Mouse (Mus musculus): ENCODE measurements around the gene Anapc11. TPM values are rescaled to one million over a fixed set of nuclear protein-coding genes. Genes with fewer than 3 reads are reported as not detected.
"Not testable (repeated sequence)": the region's sequence is repeated elsewhere in the genome, so short reads cannot be mapped to it uniquely, and the experiment has no call there.

The Anapc11 gene
- total RNA-seq, 2 experiments from 2014 or later = 25.7 to 67.6 TPM

DNA sequence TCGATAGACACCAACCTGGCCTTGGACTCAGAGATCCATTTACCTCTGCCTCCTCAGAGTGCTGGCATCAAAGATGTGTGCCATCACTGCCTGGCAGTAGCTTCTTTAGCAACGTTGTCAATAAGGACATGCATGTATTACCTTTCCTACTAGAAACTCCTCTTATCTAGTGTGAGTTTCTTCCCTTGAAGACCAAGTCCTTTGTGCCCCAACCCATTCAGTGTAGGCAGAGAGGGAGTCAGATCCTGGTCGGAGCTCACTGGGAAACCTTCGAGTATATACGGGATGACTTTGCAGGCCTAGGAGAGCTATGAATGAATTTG, 24.0 kb upstream of the Anapc11 start:
- no peak for ATAC-seq (replicated peaks; ENCODE audit: poor library complexity)

GRCm38 (mm10) chr11:120575046-120575445, 23.2 kb upstream of the Anapc11 start:
- ATAC-seq (replicated peaks; ENCODE audit: poor library complexity) = no peak

GRCm38 (mm10) chr11:120575940-120576339, 22.3 kb upstream of the Anapc11 start:
- ATAC-seq (replicated peaks; ENCODE audit: poor library complexity) = no peak

- no peak for ATAC-seq (replicated peaks; ENCODE audit: poor library complexity)
Observed at GRCm38 (mm10) chr11:120576365-120576981, 21.7 kb upstream of the Anapc11 start.

GRCm38 (mm10) chr11:120577211-120578023, 20.8 kb upstream of the Anapc11 start:
- ATAC-seq (replicated peaks; ENCODE audit: poor library complexity) = no peak

DNA sequence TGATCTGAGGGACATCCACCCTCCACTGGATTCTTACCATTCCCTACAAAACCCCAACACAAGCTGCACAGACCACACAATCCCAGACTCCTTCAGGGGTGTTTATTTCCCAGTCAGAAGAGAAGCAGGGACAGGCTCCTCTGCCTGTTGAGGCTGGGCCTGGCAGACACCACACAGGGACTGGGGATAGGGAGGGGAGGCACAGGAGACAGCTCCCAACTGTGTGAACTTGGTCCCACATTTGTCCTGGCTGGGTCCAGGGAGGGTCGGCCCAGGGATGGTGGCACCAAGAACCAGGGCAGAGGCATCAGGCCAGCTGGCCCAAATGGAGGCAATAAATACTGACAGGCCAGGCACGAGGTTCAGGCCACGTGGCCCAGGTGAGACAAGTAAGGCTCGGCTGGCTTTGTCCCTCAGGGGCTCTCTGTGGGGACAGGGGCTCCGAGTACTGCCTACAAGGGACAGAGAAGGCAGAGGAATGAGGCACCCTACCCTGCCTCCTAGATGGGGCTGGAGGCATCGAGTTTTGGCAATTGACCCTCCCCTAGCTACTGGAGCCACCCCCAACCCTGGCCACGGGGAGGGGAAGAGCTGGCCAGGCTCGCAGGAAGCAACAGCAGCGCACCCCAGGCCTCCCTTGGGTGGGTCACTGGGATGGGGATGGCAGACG, 20.1 kb upstream of the Anapc11 start:
- no peak for ATAC-seq (replicated peaks; ENCODE audit: poor library complexity)

GRCm38 (mm10) chr11:120578694-120579243, 19.5 kb upstream of the Anapc11 start:
- no peak for ATAC-seq (replicated peaks; ENCODE audit: poor library complexity)

DNA sequence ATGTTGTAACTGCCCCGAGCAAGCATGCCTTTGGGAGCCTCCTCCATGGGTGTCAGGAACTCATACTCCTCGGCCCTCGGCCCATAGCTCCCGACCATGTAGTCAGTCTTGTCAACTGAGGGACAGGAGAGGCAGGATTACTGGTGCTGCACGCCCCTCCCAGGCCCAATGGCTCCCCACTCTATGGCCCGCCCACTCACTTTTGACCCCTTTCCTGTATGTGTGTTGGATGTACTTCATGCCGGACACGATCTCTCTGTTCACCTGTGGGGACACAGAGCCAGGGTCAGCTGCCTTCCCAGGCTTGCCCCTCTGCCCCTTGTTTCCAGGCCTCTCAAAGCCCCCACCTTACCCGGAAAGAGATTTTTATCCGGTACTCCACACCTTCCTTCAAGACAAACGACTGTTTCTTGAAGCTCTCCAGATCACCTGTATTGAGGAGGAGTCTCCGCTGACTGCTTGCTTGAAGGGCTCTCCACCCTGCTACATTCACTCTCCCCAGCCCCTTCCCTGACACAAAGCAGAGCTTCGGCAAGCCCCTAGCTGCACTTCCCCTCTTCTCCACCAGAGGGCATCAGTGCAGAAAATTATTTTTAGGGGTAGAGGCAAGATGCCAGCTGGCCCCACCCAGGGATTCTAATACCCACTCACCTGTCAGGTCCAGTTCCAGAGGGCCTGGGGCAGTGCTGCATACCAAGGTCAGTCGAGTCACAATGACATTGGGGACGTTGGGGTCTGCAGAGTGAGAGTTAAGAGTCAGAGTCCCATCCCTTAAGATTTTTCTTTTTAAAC, 18.7 kb upstream of the Anapc11 start:
- ATAC-seq (replicated peaks; ENCODE audit: poor library complexity) = peak; percentile 36

DNA sequence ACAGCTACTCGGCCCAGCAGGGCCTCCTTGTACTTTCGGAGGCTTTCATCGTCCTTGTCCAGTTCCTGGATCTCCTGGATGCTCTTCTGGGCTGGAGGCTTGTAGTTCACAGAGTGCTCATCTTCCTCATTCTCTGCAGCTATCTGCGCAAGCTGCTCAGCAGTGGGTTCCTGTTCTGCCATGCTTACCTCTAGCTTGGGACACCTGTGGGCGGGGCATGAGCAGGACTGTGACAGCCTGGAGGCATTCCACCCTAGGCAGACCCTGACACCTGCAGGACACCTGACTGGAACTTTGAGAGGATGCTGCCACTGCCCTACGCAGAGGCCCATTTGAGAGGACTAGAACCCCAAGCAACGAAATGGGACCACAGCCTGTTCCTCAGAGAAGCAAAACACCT, 18.0 kb upstream of the Anapc11 start:
- no peak for ATAC-seq (replicated peaks; ENCODE audit: poor library complexity)

GRCm38 (mm10) chr11:120580871-120581331, 17.3 kb upstream of the Anapc11 start:
- ATAC-seq (replicated peaks; ENCODE audit: poor library complexity) = 0 out of 2 replicates have a peak, but pooled peaks have one; percentile 15

- ATAC-seq (replicated peaks; ENCODE audit: poor library complexity) = peak; percentile 50
Observed at GRCm38 (mm10) chr11:120581490-120582267, 16.5 kb upstream of the Anapc11 start, which contains the start of gene Arhgdia. Gene Arhgdia, minus strand, starts transcription at chr11:120581624.

DNA sequence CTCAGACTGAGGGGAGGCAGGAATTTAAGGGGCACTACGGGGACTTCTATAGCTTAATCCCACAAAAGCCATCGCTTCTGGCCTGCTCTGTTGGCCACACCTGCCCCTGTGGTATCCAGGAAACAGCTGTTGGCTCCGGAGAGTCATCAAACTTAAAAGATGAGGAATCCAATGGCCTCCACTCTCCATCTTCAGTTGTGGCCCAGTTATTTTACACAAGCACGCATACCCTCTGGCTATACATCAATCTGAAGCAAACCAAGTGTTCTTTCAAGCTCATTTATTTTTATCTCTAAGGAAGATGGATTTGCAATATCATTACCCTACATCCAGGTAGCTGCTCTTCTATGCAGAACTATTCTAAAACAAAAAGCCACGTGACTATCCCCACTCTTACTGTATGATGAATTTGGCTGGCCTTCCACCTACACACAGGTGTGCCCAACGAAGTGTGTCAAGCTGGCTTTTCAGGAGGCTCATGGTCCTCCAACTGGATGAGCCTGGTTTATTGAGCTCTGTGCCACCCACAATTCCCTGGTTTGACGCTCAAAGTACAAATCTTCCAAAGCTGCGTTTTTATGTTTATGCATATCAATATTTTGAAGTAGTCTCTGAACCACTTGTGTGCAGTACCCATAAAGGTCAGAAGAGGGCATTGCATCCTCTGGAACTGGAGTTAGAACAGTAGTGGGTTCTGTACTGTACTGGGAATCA, 15.8 kb upstream of the Anapc11 start:
- peak; percentile 40 for ATAC-seq (replicated peaks; ENCODE audit: poor library complexity)

- not testable (repeated sequence) for ATAC-seq (replicated peaks; ENCODE audit: poor library complexity)
Observed at GRCm38 (mm10) chr11:120582982-120583293, 15.3 kb upstream of the Anapc11 start.

DNA sequence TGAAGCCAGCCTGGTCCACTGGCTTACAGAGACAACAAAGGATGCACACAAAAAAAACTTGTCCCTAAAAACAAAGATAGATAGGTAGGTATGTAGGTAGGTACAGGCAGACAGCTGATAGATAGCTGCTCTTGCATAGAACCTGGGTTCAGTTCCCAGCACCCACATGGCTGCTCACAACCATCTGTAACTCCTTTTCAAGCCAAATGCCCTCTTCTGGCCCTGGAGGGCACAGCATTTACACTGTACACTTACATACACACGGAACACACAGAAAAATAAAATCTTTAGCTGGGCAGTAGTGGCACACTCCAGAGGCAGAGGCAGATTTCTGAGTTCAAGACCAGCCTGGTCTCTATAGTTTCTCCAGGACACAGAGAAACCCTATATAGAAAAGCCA, 14.3 kb upstream of the Anapc11 start:
- no peak for ATAC-seq (replicated peaks; ENCODE audit: poor library complexity)

GRCm38 (mm10) chr11:120588531-120588930, 9.7 kb upstream of the Anapc11 start:
- ATAC-seq (replicated peaks; ENCODE audit: poor library complexity) = peak; percentile 81

GRCm38 (mm10) chr11:120597240-120598235, 683 bp upstream of the Anapc11 start:
- 0 out of 2 replicates have a peak, but pooled peaks have one; percentile 4 for ATAC-seq (replicated peaks; ENCODE audit: poor library complexity)

GRCm38 (mm10) chr11:120598990-120599549, 849 bp downstream of the Anapc11 start:
- no peak for ATAC-seq (replicated peaks; ENCODE audit: poor library complexity)

- no peak for ATAC-seq (replicated peaks; ENCODE audit: poor library complexity)
Observed at GRCm38 (mm10) chr11:120600716-120601115, 2.5 kb downstream of the Anapc11 start.

All from megakaryocyte progenitor cell, adult 5-6 weeks (primary cell).